Mouse (Mus musculus) stomach, embryonic 14.5 days (tissue): Measurements from ENCODE around the gene Cacna2d3. TPM values are rescaled to one million over a fixed set of nuclear protein-coding genes. Genes with fewer than 3 reads are reported as not detected.

ENCODE experiments used
- ATAC-seq: fragments of 200-750 bp; cut with Nextera tagmentation; 2 replicates; pipeline ENCODE4 v1.8.0; 2017; ENCODE audit warnings: low read depth, moderate TSS enrichment; ENCODE audit not compliant: insufficient number of reproducible peaks, insufficient read depth, low FRiP score
- H3K27ac ChIP-seq: fragments of 300-500 bp; sonication (generic); 2 replicates; pipeline ENCODE4 v1.5.1; 2014; ENCODE audit warnings: mild to moderate bottlenecking, low read length, moderate library complexity, mixed read lengths
- H3K27me3 ChIP-seq: fragments of 300-500 bp; sonication (generic); 2 replicates; pipeline ENCODE4 v1.6.1; 2014; ENCODE audit warnings: low read length, control low read depth, mixed read lengths; ENCODE audit not compliant: control insufficient read depth, insufficient read depth
- H3K36me3 ChIP-seq: fragments of 300-500 bp; sonication (generic); 2 replicates; pipeline ENCODE4 v1.6.1; 2014; ENCODE audit warnings: mild to moderate bottlenecking, control low read depth, low read length, moderate library complexity, mixed read lengths; ENCODE audit not compliant: control insufficient read depth, insufficient read depth
- H3K4me1 ChIP-seq: fragments of 300-500 bp; sonication (generic); 2 replicates; pipeline ENCODE4 v1.6.1; 2014; ENCODE audit warnings: low read length, control low read depth, mixed read lengths; ENCODE audit not compliant: control insufficient read depth, insufficient read depth
- H3K4me2 ChIP-seq: fragments of 300-500 bp; sonication (generic); replicated peaks from 2 replicates; pipeline ENCODE4 v1.6.1; 2014; ENCODE audit warnings: low read depth, low read length, control low read depth
- H3K4me3 ChIP-seq: fragments of 300-500 bp; sonication (generic); 2 replicates; pipeline ENCODE4 v1.5.1; 2014; ENCODE audit warnings: low read depth, low read length, control low read depth
- H3K9ac ChIP-seq: fragments of 300-500 bp; sonication (generic); replicated peaks from 2 replicates; pipeline ENCODE4 v1.6.1; 2014; ENCODE audit warnings: low read depth, mild to moderate bottlenecking, control low read depth, low read length, moderate library complexity, mixed read lengths
- H3K9me3 ChIP-seq: fragments of 300-500 bp; sonication (generic); 2 replicates; pipeline ENCODE4 v1.6.1; 2016; ENCODE audit warnings: low read depth, low read length, control low read depth; ENCODE audit not compliant: control insufficient read depth
- WGBS: fragments of 180-500 bp; shearing (Covaris S2); extraction: QIAGEN DNeasy Blood & Tissue Kit; methylation state at CpG from one replicate; pipeline ENCODE4 v1.1.7; 2014; 5-methylcytosine and 5-hydroxymethylcytosine counted together
- polyA plus RNA-seq: library from polyadenylated mRNA; unstranded; fragments of >200 nt; fragmentation: Nextera tagmentation; extraction: Ambion mirVana; gene quantifications from 2 replicates; pipeline ENCODE4 v1.2.1, GENCODE M21; 2014

Cacna2d3 gene
- polyA plus RNA-seq, 1 experiment from 2014 or later, result 3.5 TPM

DNA sequence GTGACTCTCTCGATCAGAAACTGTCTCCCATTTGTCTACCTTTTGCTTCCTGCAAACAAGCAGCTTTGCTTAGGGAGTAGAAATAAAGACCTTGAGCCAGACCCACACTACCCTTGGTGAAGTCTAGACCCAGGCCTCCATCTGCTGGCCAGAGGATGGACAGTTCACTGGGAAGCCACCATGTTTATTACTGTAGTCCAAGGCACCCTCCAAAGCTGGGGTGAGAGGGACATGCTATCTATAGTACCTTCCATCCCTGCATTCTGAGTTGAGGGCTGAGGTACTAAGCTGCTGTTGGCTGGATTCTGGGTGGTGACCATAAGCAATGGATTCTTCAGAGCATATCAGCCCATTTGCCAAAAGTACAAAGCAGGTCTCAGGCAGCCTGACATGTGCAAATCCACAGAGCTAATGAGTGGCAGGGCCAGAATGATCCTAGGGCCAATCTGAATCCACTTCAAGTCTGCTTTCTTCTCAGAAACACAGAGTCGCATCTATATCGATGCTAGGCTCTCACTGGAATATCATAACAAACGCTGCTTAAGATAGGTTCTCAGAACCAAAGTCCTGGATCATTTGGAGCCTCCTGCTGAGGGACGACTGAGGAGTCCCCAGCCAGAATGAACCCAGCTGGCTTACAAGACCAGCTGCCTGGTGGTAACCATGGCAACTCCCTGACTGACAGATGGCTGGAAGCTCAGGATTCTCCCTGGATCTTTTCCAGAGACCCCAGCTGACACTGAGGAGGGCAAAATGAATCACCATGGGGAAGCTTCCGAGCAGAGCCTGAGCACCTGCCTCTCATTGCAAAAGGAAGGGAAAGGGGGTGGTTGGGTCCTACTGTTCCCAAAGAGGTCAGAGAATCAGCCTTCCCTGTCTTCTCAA is 763.3 kb downstream of the Cacna2d3 start:
- H3K27ac ChIP-seq, result no peak overlapping the region
- 22% methylated on average over 6 of the region's 6 CpGs for WGBS
- no peak overlapping the region for H3K4me2 ChIP-seq
- no peaks in the 10 kb centered on the region for H3K36me3 ChIP-seq
- no peak for ATAC-seq
- H3K4me1 ChIP-seq, result peaks cover 5% of the 10 kb centered on the region; the same call in 1 of the 2 replicates
- no peak overlapping the region for H3K4me3 ChIP-seq
- H3K27me3 ChIP-seq, result no peaks in the 10 kb centered on the region
- no peaks in the 10 kb centered on the region for H3K9me3 ChIP-seq
- H3K9ac ChIP-seq, result no peak overlapping the region

DNA sequence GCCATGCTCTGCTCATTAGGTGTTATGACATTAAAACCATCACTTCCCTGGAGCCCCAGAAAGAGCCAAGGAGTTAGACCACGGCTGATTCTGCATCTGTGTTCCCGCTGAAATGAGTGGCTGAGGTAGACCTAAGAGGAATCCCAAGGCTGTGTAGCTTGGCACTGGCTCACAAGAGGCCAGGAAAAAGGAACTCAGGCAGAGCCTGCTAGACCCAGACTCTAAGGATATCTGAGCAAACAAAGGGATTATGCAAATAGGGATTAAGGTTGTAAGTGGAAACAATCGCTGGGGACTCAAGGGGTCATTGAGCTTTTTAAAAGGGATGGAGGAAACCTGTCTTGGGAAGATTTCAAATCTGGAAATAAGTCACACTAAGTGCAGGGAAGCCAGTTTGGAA is 766.5 kb downstream of the Cacna2d3 start:
- WGBS, result 16% methylated on average over 3 of the region's 3 CpGs

DNA sequence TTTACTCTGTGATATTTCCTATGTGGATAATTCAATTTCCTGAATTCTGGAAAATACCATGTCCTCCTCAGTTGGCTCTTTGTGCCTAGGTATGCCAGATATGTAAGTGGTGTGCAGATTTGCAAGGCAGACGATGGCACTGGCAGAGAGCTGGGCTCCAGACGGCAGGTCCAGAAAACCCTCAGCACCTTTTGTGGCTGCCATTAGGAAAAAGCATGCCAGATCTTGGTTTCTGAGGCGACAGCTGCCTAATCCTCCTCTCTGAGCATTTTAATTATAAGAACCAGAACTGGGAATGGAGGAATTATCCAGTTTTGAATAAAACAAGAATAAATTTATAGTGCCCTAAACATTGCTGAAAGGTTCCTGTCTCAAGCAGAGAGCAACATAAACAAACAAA is 767.1 kb downstream of the Cacna2d3 start:
- Histone ChIP-seq H3K36me3 (no peaks in the 10 kb centered on the region), H3K27me3 (no peaks in the 10 kb centered on the region), H3K27ac (no peak overlapping the region), H3K9me3 (no peaks in the 10 kb centered on the region), H3K4me3 (no peak overlapping the region), H3K4me1 (peaks cover 5% of the 10 kb centered on the region; the same call in 1 of the 2 replicates), H3K9ac (no peak overlapping the region), H3K4me2 (no peak overlapping the region)
- ATAC-seq, result no peak
- 52% methylated on average over 3 of the region's 3 CpGs for WGBS

More for the DNA sequence above, 766.5 kb downstream of the Cacna2d3 start:
- Histone ChIP-seq H3K4me1 (peaks cover 5% of the 10 kb centered on the region; the same call in 1 of the 2 replicates), H3K27me3 (no peaks in the 10 kb centered on the region), H3K4me2 (no peak overlapping the region), H3K4me3 (no peak overlapping the region), H3K9me3 (no peaks in the 10 kb centered on the region), H3K9ac (no peak overlapping the region), H3K36me3 (no peaks in the 10 kb centered on the region), H3K27ac (no peak overlapping the region)
- no peak for ATAC-seq

DNA sequence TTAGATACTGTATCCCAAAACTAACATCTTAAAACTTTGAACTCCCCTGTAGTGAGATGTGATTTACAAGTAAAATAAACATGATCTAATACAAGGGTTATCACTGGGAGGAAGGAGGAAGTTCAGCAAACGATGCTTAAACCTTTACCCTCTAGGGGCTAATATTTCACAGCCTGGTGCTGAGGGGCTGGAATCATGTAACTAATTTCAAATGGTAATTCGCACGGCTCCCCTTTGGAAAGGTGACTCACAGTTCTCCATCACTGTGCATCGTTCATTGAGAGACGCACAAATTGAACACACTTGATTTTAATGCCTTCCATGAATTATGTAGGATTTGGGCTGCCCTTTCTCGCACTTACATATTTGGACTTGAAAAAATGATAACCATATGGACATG is 767.6 kb downstream of the Cacna2d3 start:
- no peak overlapping the region for H3K4me2 ChIP-seq
- no peaks in the 10 kb centered on the region for H3K9me3 ChIP-seq
- H3K9ac ChIP-seq, result no peak overlapping the region
- no peak overlapping the region for H3K4me3 ChIP-seq
- no peaks in the 10 kb centered on the region for H3K27me3 ChIP-seq
- no peak overlapping the region for H3K27ac ChIP-seq
- no peak for ATAC-seq
- peaks cover 5% of the 10 kb centered on the region; the same call in 1 of the 2 replicates for H3K4me1 ChIP-seq
- WGBS, result 47% methylated on average over 6 of the region's 6 CpGs
- no peaks in the 10 kb centered on the region for H3K36me3 ChIP-seq

DNA sequence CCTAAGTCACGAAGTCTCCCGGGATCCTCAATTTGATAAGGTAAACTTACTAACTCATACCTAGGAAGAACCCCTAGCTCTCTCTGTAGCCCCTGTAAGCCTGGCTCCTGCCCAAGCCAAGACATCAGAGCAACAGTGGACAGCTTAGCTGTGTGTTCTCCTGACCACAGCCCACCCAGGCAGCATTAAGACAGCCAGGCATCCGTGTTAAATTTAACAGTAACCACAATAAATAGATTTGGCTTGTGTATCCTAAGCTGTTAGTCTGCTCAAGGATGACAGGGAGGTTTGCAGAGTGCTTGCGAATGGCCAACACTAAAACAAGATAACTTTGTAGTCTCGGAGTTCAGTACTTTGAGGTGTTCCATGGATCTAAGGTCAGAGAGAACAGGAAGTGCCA is 768.3 kb downstream of the Cacna2d3 start:
- 0 out of 2 replicates have a peak, but pooled peaks cover 2% of the 10 kb centered on the region for H3K4me1 ChIP-seq
- no peak overlapping the region for H3K9ac ChIP-seq
- H3K27ac ChIP-seq, result no peak overlapping the region
- H3K36me3 ChIP-seq, result no peaks in the 10 kb centered on the region
- no peak overlapping the region for H3K4me2 ChIP-seq
- no peak overlapping the region for H3K4me3 ChIP-seq
- 34% methylated on average over 5 of the region's 5 CpGs for WGBS
- no peaks in the 10 kb centered on the region for H3K27me3 ChIP-seq
- no peak for ATAC-seq
- H3K9me3 ChIP-seq, result no peaks in the 10 kb centered on the region

DNA sequence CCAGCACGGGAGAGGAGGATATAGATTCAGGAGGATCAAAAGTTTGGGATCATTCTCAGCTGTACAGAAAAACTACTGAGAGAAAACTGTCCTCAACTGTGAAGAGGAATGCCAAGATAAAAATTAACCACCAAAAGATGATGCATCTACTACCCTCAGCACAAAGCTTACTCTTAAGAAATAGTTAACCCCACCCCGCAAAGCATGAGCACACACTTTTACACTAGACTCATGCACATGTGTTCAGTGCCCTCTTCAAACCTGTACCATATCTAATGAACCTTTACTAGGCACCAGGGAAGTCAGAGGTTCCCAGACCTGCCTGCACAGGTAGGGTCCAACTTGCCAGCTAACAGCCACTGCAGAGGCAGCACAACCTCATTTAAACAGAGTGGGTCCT is 771.2 kb downstream of the Cacna2d3 start:
- no peaks in the 10 kb centered on the region for H3K36me3 ChIP-seq
- H3K4me3 ChIP-seq, result no peak overlapping the region
- H3K9ac ChIP-seq, result no peak overlapping the region
- no peaks in the 10 kb centered on the region for H3K9me3 ChIP-seq
- no peak overlapping the region for H3K4me2 ChIP-seq
- H3K4me1 ChIP-seq, result no peaks in the 10 kb centered on the region
- 93% methylated on average over 2 of the region's 2 CpGs for WGBS
- H3K27me3 ChIP-seq, result no peaks in the 10 kb centered on the region
- H3K27ac ChIP-seq, result no peak overlapping the region
- no peak for ATAC-seq

DNA sequence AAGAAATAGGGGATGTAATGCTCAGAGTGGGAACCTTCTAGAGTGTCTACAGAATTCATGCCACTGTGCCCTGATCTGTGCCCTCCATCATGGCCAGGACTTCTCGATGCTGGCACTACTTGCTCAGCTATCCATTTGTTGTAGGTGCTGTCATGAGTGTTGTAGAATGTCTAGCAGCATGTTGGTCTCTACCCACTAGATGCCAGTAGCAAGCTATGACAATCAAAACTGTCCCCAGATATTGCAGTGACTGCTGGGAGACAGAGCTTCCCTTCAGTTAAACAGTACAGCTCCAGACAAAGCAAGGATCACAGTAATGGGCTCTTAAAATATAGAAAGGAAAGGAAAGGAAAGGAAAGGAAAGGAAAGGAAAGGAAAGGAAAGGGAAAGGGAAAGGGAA is 771.9 kb downstream of the Cacna2d3 start:
- no peak overlapping the region for H3K9ac ChIP-seq
- ATAC-seq, result no peak
- no peaks in the 10 kb centered on the region for H3K9me3 ChIP-seq
- H3K36me3 ChIP-seq, result no peaks in the 10 kb centered on the region
- 96% methylated on average over 1 of the region's 1 CpGs for WGBS
- no peak overlapping the region for H3K27ac ChIP-seq
- H3K27me3 ChIP-seq, result no peaks in the 10 kb centered on the region
- H3K4me3 ChIP-seq, result no peak overlapping the region
- no peak overlapping the region for H3K4me2 ChIP-seq
- H3K4me1 ChIP-seq, result no peaks in the 10 kb centered on the region

DNA sequence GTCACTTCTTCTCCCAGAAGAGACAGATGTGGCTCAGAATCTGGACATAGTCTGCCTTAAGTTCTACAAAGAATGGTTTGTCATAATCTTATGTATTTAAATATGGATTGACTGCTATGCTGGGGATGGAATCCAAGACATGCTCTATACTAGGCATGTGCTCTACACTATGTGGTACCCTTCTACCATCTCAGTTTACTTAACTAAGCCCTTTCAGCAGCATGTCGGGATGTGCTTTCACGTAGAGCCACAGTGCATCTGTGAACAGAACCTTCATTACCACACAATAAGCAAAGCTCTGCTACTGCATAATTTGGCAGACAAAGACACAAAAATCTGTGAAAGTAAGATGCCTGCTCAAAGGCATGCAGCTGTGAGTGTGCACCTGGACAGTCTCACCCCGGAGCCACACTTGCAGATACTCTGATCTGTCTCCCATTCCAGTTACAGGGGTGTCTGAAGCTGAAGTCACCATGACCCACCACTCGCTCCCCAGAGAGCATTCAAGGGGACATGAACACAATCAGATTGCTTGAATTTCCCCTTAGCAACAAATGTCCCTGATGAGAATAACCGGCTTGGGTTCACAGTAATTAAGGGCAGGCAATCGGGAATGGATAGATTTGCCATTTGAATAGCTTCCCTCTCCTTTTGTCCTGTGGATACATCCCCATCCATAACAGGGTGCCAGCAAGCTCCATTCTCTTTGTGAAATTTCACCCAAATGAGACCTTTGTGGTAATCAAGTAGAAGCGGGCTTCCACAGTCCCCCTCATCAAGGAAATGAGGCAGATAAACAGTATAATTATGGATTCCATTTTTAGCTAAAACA is 773.4 kb downstream of the Cacna2d3 start:
- no peaks in the 10 kb centered on the region for H3K9me3 ChIP-seq
- H3K4me3 ChIP-seq, result no peak overlapping the region
- no peaks in the 10 kb centered on the region for H3K36me3 ChIP-seq
- H3K4me2 ChIP-seq, result no peak overlapping the region
- H3K9ac ChIP-seq, result no peak overlapping the region
- H3K4me1 ChIP-seq, result no peaks in the 10 kb centered on the region
- no peak overlapping the region for H3K27ac ChIP-seq
- 85% methylated on average over 7 of the region's 7 CpGs for WGBS
- no peak for ATAC-seq
- no peaks in the 10 kb centered on the region for H3K27me3 ChIP-seq
